Mouse (Mus musculus): Measurements from ENCODE around the gene Smim12.

DNA sequence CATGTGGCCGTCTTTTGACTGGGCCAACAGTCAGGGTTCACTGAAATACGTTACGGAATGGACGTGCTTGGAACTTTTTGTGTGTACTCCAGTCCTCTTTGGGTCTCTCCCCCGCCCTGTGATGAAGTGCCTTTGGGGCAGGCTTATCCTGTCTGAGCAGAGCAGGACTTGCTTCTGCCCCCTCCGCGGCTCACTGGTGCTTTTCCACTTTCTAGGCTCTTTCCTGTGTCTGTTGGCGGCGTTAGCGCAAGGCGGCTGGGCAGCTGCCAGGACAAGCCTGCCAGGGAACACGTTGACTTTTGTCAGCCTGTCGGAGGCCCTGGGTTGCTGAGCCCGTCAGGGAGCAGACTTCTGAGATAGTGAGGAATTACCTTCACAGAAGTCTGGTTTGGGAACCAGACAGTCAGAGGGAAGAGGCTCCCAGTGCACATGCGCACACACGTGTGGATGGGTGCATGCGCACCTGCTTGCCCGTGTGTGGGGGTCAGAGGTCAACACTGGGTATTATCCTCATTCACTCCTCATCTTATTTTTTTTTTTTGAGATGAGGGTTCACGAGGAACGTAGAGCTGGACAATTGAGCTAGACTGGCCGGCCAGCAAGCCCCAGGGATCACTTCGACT is 8.5 kb downstream of the Smim12 start:
- TF ChIP-seq CTCF (IDR thresholded peaks at IDR 0.05; ENCODE audit: low read depth) (no peak), EP300 (IDR thresholded peaks at IDR 0.05; ENCODE audit: low read depth) (no peak)

Data from heart, postnatal 0 days (tissue).